Mouse (Mus musculus) forebrain, embryonic 12.5 days (tissue): Measurements from ENCODE around the gene Fgfr2. TPM values are rescaled to one million over a fixed set of nuclear protein-coding genes. Genes with fewer than 3 reads are reported as not detected.

Source experiments
- ATAC-seq: fragments of 200-750 bp; cut with Nextera tagmentation; 2 replicates; pipeline ENCODE4 v1.8.0; 2017; ENCODE audit warnings: moderate TSS enrichment; ENCODE audit not compliant: low FRiP score
- H3K27ac ChIP-seq: fragments of 300-500 bp; sonication (generic); 2 replicates; pipeline ENCODE4 v1.5.1; 2016; ENCODE audit warnings: mild to moderate bottlenecking
- H3K27me3 ChIP-seq: fragments of 300-500 bp; sonication (generic); 2 replicates; pipeline ENCODE4 v1.6.1; 2016; ENCODE audit warnings: mild to moderate bottlenecking
- H3K36me3 ChIP-seq: fragments of 300-500 bp; sonication (generic); replicated peaks from 2 replicates; pipeline ENCODE4 v1.6.1; 2016; ENCODE audit warnings: mild to moderate bottlenecking
- H3K4me1 ChIP-seq: fragments of 300-500 bp; sonication (generic); 2 replicates; pipeline ENCODE4 v1.6.1; 2016
- H3K4me2 ChIP-seq: fragments of 300-500 bp; sonication (generic); 2 replicates; pipeline ENCODE4 v1.6.1; 2016; ENCODE audit warnings: mild to moderate bottlenecking, moderate library complexity
- H3K4me3 ChIP-seq: fragments of 300-500 bp; sonication (generic); replicated peaks from 2 replicates; pipeline ENCODE4 v1.5.1; 2016; ENCODE audit warnings: mild to moderate bottlenecking
- H3K9ac ChIP-seq: fragments of 300-500 bp; sonication (generic); 2 replicates; pipeline ENCODE4 v1.6.1; 2016; ENCODE audit warnings: mild to moderate bottlenecking
- H3K9me3 ChIP-seq: fragments of 300-500 bp; sonication (generic); 2 replicates; pipeline ENCODE4 v1.6.1; 2016
- WGBS: fragments of 180-500 bp; shearing (Covaris S2); methylation state at CpG from one replicate; pipeline ENCODE4 v1.1.7; 2016; 5-methylcytosine and 5-hydroxymethylcytosine counted together
- polyA plus RNA-seq: library from polyadenylated mRNA; unstranded; fragments of >200 nt; fragmentation: Nextera tagmentation; extraction: Ambion mirVana; gene quantifications from 2 replicates; pipeline ENCODE4 v1.2.1, GENCODE M21; 2016

Gene Fgfr2
- polyA plus RNA-seq, 1 experiment from 2014 or later = 89.6 TPM

DNA sequence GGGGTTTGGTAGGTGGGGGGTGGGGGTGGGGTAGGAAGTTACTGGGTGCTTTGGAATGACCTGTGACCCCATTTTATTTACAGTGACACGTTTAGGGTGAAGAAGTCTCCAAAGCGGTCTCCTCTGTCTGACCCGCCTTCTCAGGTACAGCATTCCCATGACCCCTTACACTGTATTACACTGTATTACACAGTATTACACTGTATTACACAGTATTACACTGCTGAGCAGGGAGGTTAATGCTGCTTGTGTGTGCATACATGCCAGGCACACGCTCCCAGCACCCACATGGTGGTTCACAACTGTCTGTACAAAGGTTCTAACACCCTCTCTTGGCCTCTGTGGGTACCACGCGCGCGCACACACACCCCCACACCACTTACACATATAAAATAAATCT lies 2389.7 kb downstream of the Fgfr2 start:
- 91% methylated on average over 8 of the region's 8 CpGs for WGBS
- Histone ChIP-seq H3K4me2 (no peak overlapping the region), H3K4me3 (no peak overlapping the region), H3K9ac (no peak overlapping the region), H3K9me3 (no peaks in the 10 kb centered on the region), H3K27me3 (no peaks in the 10 kb centered on the region), H3K27ac (peak overlapping the region; percentile 81), H3K36me3 (peaks cover 65% of the 10 kb centered on the region), H3K4me1 (peaks cover 24% of the 10 kb centered on the region)
- peak; percentile 33; the same call in 1 of the 2 replicates for ATAC-seq

- peaks cover 65% of the 10 kb centered on the region for H3K36me3 ChIP-seq
- H3K27ac ChIP-seq = peak overlapping the region; percentile 81
- no peaks in the 10 kb centered on the region for H3K27me3 ChIP-seq
- WGBS = 22% methylated on average over 6 of the region's 6 CpGs
- peak; percentile 34; the same call in 1 of the 2 replicates for ATAC-seq
- no peak overlapping the region for H3K9ac ChIP-seq
- H3K9me3 ChIP-seq = no peaks in the 10 kb centered on the region
- no peak overlapping the region for H3K4me3 ChIP-seq
- no peak overlapping the region for H3K4me2 ChIP-seq
- peaks cover 24% of the 10 kb centered on the region for H3K4me1 ChIP-seq
Observed at GRCm38 (mm10) chr7:130732908-130733307, 2390.2 kb downstream of the Fgfr2 start.

DNA sequence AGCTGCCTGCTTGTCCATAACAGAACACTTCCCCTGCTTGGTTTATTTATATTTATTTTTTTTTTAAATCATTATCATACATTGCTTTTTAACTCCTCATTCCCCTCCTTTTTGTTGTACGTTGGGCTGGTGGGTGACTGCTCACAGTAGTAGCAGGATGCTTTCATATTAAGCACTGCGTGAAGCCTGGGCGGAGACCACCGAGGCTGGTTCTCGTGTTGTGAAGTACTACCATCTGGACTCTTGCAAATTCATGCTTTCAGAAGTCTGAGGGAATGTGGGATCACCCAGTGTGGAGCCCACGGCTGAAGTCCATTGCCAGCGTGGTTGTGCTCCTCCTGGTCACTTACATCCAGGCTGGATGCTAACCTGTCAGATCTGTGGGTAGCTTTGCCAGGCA lies 2391.4 kb downstream of the Fgfr2 start:
- Histone ChIP-seq H3K27me3 (no peaks in the 10 kb centered on the region), H3K4me1 (peaks cover 27% of the 10 kb centered on the region), H3K36me3 (peaks cover 61% of the 10 kb centered on the region), H3K9me3 (no peaks in the 10 kb centered on the region), H3K4me2 (no peak overlapping the region), H3K27ac (peak overlapping the region; percentile 57; the same call in 1 of the 2 replicates), H3K9ac (no peak overlapping the region), H3K4me3 (no peak overlapping the region)
- no peak for ATAC-seq
- 75% methylated on average over 7 of the region's 7 CpGs for WGBS

- Histone ChIP-seq H3K36me3 (peaks cover 53% of the 10 kb centered on the region), H3K27me3 (no peaks in the 10 kb centered on the region), H3K4me3 (no peak overlapping the region), H3K4me1 (peaks cover 17% of the 10 kb centered on the region), H3K9me3 (no peaks in the 10 kb centered on the region), H3K9ac (no peak overlapping the region), H3K4me2 (no peak overlapping the region), H3K27ac (no peak overlapping the region)
- ATAC-seq = no peak
- 97% methylated on average over 4 of the region's 4 CpGs for WGBS
Observed at GRCm38 (mm10) chr7:130727560-130727959, 2395.6 kb downstream of the Fgfr2 start.

GRCm38 (mm10) chr7:130726724-130727422 lies 2396.3 kb downstream of the Fgfr2 start:
- 78% methylated on average over 8 of the region's 8 CpGs for WGBS
- Histone ChIP-seq H3K36me3 (peaks cover 56% of the 10 kb centered on the region), H3K4me3 (no peak overlapping the region), H3K27ac (0 out of 2 replicates have a peak overlapping the region, but pooled peaks have one; percentile 9), H3K27me3 (no peaks in the 10 kb centered on the region), H3K4me2 (no peak overlapping the region), H3K9me3 (no peaks in the 10 kb centered on the region), H3K9ac (no peak overlapping the region), H3K4me1 (peaks cover 11% of the 10 kb centered on the region)
- ATAC-seq = no peak

DNA sequence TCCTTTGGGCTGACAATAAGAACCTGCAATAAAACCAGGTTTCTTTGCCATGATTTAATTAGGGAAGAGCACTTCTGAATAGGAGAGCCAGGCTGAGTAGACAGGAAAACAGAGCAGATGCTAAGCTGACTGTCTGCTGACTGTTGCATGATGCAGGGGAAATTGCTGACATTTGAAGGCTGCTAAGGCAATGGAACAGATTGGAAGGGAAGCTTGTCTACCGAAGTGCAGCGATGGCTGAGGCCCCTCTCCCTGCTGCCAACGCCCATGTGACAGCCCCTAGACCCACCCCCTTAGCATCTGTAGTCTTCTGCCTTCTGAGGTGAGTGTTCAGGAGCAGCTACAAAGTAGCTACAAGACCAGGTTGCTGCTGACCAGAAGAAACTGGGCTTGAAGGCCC lies 2397.0 kb downstream of the Fgfr2 start:
- H3K9me3 ChIP-seq = no peaks in the 10 kb centered on the region
- no peak overlapping the region for H3K4me3 ChIP-seq
- peaks cover 56% of the 10 kb centered on the region for H3K36me3 ChIP-seq
- WGBS = 81% methylated on average over 3 of the region's 3 CpGs
- no peak for ATAC-seq
- H3K4me2 ChIP-seq = no peak overlapping the region
- 0 out of 2 replicates have a peak overlapping the region, but pooled peaks have one; percentile 9 for H3K27ac ChIP-seq
- no peaks in the 10 kb centered on the region for H3K27me3 ChIP-seq
- no peak overlapping the region for H3K9ac ChIP-seq
- H3K4me1 ChIP-seq = peaks cover 6% of the 10 kb centered on the region

GRCm38 (mm10) chr7:130720646-130721335 lies 2402.4 kb downstream of the Fgfr2 start:
- Histone ChIP-seq H3K27ac (peak overlapping the region; percentile 70; the same call in 1 of the 2 replicates), H3K4me1 (peaks cover 26% of the 10 kb centered on the region), H3K36me3 (peaks cover 48% of the 10 kb centered on the region), H3K4me3 (no peak overlapping the region), H3K4me2 (no peak overlapping the region), H3K9ac (no peak overlapping the region), H3K9me3 (no peaks in the 10 kb centered on the region), H3K27me3 (no peaks in the 10 kb centered on the region)
- WGBS = 49% methylated on average over 9 of the region's 9 CpGs
- 0 out of 2 replicates have a peak, but pooled peaks have one; percentile 36 for ATAC-seq

- WGBS = 9% methylated on average over 16 of the region's 16 CpGs
- Histone ChIP-seq H3K36me3 (peaks cover 41% of the 10 kb centered on the region), H3K9ac (peak overlapping the region; percentile 25), H3K4me3 (no peak overlapping the region), H3K9me3 (no peaks in the 10 kb centered on the region), H3K4me1 (peaks cover 28% of the 10 kb centered on the region), H3K27ac (peak overlapping the region; percentile 70), H3K27me3 (no peaks in the 10 kb centered on the region), H3K4me2 (peak overlapping the region; percentile 31)
- no peak for ATAC-seq
Observed at GRCm38 (mm10) chr7:130719931-130720598, 2403.1 kb downstream of the Fgfr2 start.

DNA sequence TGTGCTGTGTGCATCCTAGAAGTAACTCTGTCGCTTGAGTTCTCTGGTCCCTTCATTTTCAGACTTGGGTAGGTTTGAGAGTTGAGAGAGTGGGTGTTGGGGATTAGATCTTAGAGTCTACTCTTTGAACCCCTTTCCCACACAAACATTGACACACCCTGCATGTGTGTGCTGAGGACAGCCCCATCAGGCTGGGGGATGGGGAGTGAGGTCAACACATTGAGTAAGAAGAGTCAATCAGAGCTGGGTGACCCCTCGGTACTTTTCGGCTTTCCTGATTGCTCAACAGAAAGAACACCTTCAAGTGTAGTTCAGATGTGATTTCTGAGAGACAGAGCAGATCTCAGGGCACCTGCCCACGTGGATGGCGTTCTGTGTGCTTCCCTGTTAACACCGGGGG lies 2406.2 kb downstream of the Fgfr2 start:
- 95% methylated on average over 6 of the region's 6 CpGs for WGBS
- H3K36me3 ChIP-seq = peaks cover 30% of the 10 kb centered on the region
- H3K9ac ChIP-seq = no peak overlapping the region
- H3K27ac ChIP-seq = no peak overlapping the region
- no peak overlapping the region for H3K4me2 ChIP-seq
- no peaks in the 10 kb centered on the region for H3K27me3 ChIP-seq
- no peak for ATAC-seq
- no peak overlapping the region for H3K4me3 ChIP-seq
- H3K9me3 ChIP-seq = no peaks in the 10 kb centered on the region
- H3K4me1 ChIP-seq = peaks cover 39% of the 10 kb centered on the region

GRCm38 (mm10) chr7:130716341-130716740 lies 2406.8 kb downstream of the Fgfr2 start:
- no peak for ATAC-seq
- peaks cover 30% of the 10 kb centered on the region for H3K36me3 ChIP-seq
- H3K9ac ChIP-seq = no peak overlapping the region
- no peak overlapping the region for H3K4me3 ChIP-seq
- H3K9me3 ChIP-seq = no peaks in the 10 kb centered on the region
- no peaks in the 10 kb centered on the region for H3K27me3 ChIP-seq
- WGBS = 97% methylated on average over 4 of the region's 4 CpGs
- peaks cover 39% of the 10 kb centered on the region for H3K4me1 ChIP-seq
- H3K4me2 ChIP-seq = no peak overlapping the region
- H3K27ac ChIP-seq = no peak overlapping the region

GRCm38 (mm10) chr7:130715467-130715866 lies 2407.7 kb downstream of the Fgfr2 start:
- Histone ChIP-seq H3K4me2 (no peak overlapping the region), H3K27me3 (no peaks in the 10 kb centered on the region), H3K36me3 (peaks cover 30% of the 10 kb centered on the region), H3K27ac (no peak overlapping the region), H3K9me3 (no peaks in the 10 kb centered on the region), H3K4me1 (peaks cover 38% of the 10 kb centered on the region), H3K4me3 (no peak overlapping the region), H3K9ac (no peak overlapping the region)
- WGBS = 90% methylated on average over 3 of the region's 3 CpGs
- no peak for ATAC-seq

DNA sequence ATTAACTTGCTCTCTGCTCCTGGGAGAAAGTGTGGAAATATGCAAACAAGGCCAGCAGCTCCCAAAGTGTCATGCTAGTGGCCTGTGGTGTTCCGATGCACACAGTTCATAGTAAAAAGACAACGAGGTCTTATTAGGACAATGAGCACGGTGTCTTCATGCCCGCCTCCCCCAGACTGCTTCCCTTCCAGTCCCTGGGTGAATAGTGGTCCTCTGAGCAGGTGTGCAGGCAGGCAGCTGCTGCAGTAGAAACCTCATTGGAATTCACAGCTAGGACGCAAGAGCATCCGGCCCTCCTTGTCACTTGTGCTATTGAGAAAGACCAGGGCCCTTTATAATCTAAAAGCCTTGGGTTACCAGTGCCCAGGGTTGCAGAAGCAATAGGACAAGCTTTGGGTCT lies 2409.8 kb downstream of the Fgfr2 start:
- no peak for ATAC-seq
- Histone ChIP-seq H3K27ac (peak overlapping the region; percentile 37; the same call in 1 of the 2 replicates), H3K36me3 (peaks cover 22% of the 10 kb centered on the region), H3K4me3 (no peak overlapping the region), H3K9me3 (no peaks in the 10 kb centered on the region), H3K4me2 (no peak overlapping the region), H3K9ac (no peak overlapping the region; the same call in 1 of the 2 replicates), H3K27me3 (no peaks in the 10 kb centered on the region), H3K4me1 (peaks cover 38% of the 10 kb centered on the region)
- 44% methylated on average over 6 of the region's 6 CpGs for WGBS
